Mouse (Mus musculus): Measurements from ENCODE around the gene Il17rc. TPM values are rescaled to one million over a fixed set of nuclear protein-coding genes. Genes with fewer than 3 reads are reported as not detected.
A peak's percentile ranks its signal among the peaks of the same experiment; 100 is the strongest.

The Il17rc gene
- total RNA-seq, 2 experiments from 2014 or later: 22.7 to 25.4 TPM

GRCm38 (mm10) chr6:113494258-113494788 is 23.1 kb downstream of the Il17rc start:
- DNase-seq (ENCODE audit: low spot score in 2 of 2): peak; percentile 62 to 63

- DNase-seq (ENCODE audit: low spot score in 2 of 2): no peak
Measured at GRCm38 (mm10) chr6:113495071-113495675, 23.9 kb downstream of the Il17rc start.

GRCm38 (mm10) chr6:113499346-113499745 is 28.1 kb downstream of the Il17rc start:
- DNase-seq (ENCODE audit: low spot score in 2 of 2): no peak

- DNase-seq (ENCODE audit: low spot score in 2 of 2): no peak
Measured at GRCm38 (mm10) chr6:113501388-113502084, 30.3 kb downstream of the Il17rc start, which contains the start of gene Prrt3. Gene Prrt3, minus strand, starts transcription at chr6:113501931.

- DNase-seq (ENCODE audit: low spot score in 2 of 2): no peak
Measured at GRCm38 (mm10) chr6:113502801-113503200, 31.6 kb downstream of the Il17rc start.

DNA sequence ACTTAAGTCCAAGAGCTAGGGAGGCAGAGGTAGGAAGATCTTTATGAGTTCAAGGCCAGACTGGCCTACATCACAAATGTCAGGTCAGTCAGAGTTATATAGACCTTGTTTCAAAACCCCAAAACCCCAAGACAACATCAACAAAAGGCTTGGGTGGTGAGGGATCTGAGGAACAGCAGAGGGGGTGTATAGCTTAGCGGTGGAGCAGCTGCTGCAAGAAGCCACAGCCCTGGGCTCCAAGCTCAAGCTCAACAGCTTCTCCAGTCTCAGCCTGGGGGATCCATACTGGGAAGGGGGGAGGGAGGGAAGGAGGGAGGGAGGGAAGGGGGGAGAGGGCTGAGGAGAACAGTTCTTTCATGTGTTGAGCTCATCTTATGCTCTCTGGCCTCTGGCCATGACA is 34.5 kb downstream of the Il17rc start:
- no peak for DNase-seq (ENCODE audit: low spot score in 2 of 2)

DNA sequence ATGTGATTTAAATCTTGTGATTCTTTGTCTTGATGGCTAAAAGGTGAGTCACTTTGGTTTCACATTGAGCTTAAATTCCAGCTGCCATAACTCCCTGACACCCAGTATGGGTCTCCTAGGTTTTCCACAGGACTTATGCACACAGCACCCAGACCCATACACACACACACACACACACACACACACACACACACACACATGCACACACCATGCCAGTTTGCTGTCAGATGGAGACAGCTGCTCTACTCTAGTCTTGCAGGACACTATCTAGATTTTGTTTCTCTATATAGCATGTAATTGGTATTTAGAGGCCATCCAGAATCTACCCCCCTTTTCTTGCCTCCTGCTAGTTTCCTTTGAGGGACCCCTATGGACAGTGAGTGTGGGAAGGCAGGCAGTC is 35.9 kb downstream of the Il17rc start:
- no peak for DNase-seq (ENCODE audit: low spot score in 2 of 2)

DNA sequence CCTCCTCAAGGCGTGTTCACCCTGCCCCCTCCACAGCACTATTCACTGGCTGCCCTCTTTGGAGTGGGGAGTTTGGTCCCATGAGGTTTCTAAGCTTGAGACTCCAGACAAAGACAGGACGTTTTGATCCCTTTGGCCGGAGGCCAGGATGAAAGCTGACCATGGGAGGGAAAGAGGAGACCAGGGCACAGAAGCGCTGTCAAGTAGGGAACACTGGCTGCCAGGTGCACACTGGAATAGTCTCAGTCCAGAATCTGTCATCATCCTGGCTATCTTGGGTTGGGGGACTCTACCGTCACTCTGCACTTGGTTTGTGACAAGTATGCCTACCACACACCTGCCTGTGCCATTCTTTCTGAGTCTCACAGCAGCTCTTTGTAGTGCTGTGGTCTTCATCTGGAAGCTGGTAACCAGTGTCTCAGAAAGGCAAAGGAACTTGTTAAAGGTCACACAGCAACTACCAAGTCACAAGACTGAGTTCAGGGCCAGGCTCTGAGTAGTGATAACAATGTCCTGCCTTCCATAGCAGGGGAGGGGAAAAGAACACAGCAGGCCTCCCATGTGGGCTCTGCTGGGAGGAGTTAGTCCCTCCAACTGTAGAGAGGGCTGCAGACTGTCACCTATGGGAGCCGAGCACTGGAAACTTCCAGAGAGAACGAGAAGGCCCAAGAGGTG is 37.2 kb downstream of the Il17rc start:
- no peak for DNase-seq (ENCODE audit: low spot score in 2 of 2)

DNA sequence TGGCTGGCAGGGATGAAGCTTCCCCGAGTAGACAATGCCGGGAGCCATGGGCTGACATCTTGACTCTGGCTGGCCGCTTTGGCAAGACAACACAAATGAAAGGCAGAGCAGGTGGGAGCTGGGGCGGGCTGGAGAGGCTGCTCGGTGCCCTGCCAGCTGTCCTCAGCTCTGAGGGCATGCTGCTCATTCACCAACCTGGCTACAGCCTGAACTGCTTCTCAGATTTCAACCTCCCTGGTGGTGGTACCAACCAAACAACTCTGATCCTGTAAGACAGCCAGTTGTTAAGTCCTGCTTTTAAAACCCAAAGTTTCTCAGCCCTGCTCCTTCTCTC is 37.7 kb downstream of the Il17rc start:
- DNase-seq (ENCODE audit: low spot score in 2 of 2): no peak

DNA sequence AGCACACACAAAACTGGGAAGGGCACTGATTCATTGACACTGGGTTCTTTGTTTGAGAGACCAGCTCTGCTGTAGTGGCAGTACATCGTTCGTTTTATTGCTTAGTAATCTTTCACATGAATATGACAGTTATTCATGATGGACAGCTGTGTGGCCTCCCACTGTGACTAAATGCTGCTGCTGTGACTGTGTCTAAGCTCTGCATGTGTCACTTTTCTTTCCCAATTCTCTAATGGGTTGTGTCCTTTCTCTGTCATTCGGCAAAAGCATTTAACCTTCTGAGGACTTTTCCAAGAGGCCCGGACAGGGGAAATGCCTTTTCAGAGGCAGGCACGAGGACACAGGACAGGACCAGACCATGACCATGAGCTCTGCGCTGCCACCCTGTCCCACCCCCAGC is 42.7 kb downstream of the Il17rc start:
- no peak for DNase-seq (ENCODE audit: low spot score in 2 of 2)

DNA sequence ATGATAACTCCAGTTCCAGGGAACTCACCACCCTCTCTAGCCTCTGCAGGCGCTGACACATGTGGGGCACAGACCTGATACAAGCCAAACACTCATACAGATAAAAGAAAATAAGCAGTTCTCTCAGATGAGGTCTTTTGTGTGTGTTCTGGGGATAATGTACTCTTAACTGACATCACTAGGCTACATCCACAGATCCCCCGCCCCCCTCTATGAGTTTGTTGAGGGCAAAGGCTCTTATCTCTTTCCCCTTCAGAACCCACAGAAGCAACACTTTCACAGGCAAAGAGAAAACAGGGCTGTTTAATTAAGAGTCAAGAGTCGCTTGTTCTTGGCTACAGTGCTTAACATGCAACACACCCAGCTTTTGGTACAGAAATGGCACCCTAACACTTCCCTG is 43.4 kb downstream of the Il17rc start:
- DNase-seq (ENCODE audit: low spot score in 2 of 2): no peak

- no peak for DNase-seq (ENCODE audit: low spot score in 2 of 2)
Measured at GRCm38 (mm10) chr6:113517434-113518080, 46.3 kb downstream of the Il17rc start.

DNA sequence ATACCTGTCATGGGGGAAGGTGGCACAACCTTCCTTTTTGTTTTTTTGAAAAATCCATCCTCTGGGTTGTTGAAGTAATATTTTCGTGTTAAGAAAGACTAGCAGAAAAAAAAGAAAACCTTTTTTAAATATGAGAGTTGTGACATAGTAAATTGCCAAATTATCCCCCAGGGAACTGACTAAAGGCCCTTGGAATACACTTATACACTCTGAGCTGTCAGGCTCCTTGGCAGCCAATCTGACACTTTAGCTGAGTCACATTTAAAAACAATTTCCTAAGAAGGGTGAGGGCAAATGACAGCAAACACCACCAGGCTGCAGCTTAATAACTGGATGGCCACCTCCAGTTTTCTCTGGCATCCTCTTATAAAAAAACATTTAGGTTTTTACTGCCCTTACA is 51.1 kb downstream of the Il17rc start:
- no peak for DNase-seq (ENCODE audit: low spot score in 2 of 2)

DNA sequence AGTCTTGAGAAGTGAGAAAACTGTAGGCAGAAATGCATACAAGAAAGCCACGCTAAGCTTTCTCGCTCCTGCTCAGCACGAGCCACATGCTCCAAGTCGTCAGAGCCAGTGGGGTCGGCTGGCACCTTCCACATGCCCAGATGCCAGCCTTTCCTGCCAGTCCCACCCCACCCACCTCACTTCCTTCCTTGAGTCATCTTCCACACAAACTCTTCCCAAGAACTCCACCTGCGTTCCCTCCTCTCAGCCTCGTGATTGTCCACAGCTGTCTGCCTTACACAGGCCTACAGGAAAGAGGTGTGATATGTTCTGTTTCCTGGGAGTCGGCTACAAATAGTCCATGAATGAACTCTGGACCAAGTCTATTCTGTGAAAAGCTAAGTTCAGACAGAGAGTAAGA is 52.2 kb downstream of the Il17rc start:
- DNase-seq (ENCODE audit: low spot score in 2 of 2): no peak

- peak; percentile 81 to 92 for DNase-seq (ENCODE audit: low spot score in 2 of 2)
Measured at GRCm38 (mm10) chr6:113530932-113531839, 60.0 kb downstream of the Il17rc start, which contains the start of the genes Emc3 and Fancd2. Gene Emc3, minus strand, starts transcription at chr6:113531652. Gene Fancd2, plus strand, starts transcription at chr6:113531682.

GRCm38 (mm10) chr6:113531840-113532404 is 60.7 kb downstream of the Il17rc start:
- DNase-seq (ENCODE audit: low spot score in 2 of 2): no peak
